Mouse (Mus musculus): ENCODE measurements around the gene Aloxe3.

Aloxe3 gene

DNA sequence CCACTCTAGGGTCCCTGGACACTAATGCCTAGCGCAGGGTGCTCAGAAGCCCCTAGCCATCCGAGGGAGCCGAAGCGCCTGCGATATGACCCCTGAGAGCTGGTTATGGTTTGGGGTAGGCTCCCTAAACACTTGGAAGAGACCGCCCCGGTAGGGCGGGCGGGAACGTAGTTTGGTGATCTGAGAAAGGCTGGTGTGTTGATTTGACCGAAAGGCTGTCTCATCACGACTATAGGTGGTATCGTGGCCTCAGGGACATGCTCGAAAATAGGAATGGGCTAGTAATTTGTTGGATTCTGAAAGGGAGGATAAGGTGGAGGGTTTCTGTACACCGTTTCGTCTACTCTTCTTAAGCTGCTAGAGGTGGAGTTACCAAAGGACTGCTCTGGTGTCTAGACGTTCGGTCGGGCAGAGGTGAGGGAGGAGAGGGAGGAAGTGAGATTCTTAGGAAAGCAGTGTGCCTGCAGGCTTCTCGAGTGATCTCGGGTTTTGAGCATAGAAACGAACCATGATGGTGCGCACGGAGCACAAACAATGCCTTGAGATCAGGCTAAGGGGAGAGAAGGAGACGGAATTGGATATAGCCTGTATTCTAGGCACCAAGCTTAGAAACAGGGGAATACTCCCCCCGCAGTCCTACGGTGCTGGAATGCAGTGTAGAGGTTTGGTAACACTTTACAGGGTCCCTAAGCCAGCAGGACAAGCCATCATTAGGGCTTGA, 30.0 kb upstream of the Aloxe3 start:
- DNase-seq (ENCODE audit: low read depth) = no peak

DNA sequence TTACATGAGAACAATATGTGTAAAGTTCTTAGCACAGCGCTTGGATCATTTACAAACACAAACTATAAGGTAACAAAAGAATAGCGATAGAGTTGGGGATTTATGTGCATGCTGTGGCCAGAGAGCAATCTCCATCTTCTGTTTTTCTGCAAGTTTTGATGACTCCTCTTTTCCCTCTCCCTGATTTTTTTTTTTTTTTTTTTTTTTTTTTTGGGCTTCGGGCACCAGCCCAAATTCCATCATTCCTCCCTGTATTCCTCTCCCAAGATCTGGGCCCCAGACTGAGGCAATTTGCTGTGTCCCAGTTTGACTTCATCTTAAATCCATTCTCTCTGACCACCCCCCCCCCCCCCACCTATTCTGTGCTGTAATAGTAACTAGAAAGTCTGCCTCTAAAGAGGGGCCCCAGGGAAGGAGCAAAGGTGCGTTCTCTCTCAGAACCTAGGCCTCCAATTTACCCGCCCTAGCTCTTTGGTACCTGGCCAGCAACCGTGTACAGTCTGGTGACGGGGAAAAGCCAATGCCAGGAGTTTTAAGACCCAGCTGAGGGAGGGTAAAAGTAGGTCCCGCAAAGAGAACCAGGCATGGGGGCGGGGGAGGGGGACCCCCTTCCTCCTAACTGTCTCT, 29.2 kb upstream of the Aloxe3 start:
- peak; percentile 57 for DNase-seq (ENCODE audit: low read depth)

DNA sequence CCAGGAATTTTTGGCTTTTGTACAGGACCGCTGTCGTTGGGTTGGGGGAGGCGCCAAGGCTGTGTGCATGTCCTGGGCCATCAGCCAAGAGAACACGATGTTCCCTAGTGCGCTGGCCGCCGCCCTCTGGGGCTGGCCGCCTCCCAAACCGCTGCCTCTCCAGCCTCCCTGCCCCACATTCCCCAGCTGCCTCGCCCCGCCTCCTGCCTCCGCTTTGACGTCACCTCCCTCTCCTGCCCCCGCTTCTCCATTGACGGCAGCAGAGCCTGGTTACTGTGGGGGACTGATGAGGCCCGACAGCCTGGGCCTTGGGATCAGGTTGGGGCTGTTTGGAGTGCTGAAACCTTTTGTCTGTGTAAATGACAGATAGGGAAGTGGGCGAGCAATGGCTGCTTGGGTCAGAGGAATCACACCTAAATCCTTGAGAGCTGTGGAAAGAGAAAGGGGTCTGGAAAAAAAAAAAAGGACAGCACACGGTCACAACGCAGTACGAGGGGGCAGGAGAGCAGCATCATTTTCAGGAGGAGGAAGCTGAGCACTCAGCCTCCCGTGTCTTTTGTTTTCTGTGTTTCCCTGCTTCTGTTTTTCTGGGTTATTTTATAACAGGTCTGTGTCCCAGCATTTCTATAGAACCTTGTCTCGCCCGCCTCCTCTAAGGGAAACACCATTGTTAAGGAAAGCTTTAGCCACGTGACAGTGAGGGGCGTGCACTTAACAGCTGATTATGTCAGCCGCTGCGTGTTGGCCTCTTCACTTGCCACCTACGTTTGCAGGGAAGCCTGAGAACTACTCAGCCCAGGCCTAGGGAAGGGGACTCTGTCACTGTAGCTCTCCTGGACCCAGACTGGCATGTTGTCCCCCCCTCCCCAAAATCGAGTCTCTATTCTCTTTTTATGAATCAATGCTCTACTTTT, 28.5 kb upstream of the Aloxe3 start:
- DNase-seq (ENCODE audit: low read depth) = peak; percentile 94

DNA sequence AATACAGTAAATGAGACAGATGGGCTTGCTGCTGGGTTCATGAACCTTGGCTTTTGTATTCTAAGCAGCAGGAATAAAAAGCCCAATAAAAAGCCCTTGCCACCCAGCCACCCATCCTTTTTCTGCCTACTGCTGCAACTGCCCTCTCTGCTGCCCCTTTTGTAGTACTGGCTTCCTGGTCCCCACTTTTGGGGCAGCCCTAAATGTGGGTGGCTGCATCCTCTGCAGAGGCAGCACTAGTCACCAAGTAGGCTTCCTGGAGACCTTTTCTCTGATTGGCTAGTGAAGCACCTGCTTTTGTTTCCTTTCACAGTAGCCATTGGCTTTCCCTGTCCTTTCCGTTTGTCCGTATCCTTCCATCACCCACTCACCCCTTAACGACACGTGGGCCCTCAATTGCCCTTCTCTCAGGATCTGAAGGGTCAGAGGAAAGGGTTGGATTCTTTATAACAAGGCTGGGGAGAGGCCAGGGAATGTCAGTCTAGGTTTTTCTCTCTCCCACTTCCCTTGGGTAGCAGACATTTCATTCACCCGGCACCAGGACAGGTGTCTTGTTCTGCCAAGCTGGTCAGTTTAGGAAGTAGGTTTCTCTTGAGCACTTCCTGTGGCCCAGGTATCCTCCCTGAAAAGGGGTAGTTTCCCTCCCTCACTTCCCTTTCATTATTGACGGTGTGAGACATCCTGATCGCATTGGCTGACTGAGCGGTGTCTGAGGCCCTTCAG, 27.5 kb upstream of the Aloxe3 start:
- no peak for DNase-seq (ENCODE audit: low read depth)

DNA sequence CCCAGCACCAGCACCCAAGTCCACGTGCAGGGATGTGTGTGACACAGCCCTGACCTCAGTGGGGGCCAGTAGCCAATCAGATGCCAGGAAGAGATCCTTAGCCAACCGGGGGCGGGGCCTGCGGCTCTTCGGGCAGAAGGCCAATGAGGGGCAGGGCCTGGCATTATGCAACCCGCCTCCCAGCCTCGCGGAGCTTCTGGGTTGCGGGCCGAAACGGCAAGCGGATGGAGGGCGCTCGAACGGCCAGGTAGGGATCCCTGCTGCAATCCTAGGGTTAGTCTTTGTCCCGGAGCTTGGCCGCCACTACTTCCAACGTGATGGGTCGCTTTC, 27.0 kb upstream of the Aloxe3 start:
- DNase-seq (ENCODE audit: low read depth) = peak; percentile 91

DNA sequence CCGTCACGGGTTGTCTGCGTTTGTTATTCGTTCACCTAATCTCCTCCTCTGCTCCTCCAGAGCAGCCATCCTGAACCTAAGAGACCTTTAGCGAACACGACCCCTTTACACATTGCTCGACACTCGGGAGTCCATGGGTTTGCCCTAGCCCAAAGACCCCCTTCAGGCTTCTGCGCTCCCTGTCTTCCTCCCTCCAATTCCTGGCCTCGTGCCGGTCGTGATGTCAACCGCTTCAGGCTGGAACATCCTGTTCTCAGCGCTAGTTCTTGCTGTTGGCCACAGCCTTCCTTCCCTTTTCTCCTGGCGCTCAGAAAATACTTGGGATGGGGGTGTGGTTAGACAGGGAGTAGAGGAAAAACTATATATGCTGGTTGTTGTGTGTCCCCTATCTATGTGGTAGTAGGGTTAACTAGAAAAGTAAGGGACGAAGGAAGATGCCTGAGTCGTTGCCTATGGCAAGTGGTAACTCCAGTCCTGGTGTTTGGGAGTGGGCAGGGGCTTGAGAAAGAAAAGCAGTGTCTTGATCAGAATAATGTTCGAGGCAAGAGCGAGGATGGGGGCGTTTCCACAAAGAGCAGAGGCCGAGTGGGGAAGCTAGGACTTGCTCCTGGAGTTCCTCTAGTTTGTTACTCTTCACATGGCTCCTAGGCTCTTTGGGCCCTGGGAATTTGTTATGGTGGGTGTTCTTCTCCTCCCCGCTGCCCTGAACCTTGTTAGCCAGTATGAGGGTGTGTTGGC, 26.4 kb upstream of the Aloxe3 start:
- no peak for DNase-seq (ENCODE audit: low read depth)

DNA sequence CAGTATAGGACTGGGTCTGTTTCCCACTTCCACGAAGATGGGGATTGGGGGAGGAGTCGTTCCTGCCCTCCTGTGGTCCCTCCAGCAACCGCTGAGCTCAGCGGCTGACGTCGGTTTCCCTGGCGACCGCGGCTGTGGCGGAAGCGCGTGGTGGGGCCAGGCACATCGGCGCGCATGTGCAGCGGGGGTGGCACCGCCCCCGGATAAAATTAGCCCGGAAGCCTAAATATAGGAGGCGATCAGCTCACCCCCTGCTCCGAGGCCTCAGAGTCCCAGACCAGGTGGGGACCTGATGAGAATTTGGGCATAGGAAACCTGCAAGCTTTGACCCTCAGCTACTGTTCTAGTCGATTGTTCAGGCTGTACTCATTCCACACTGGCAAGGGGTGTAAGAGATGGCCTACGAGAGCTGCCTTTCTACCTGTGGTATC, 25.8 kb upstream of the Aloxe3 start:
- peak; percentile 83 for DNase-seq (ENCODE audit: low read depth)

DNA sequence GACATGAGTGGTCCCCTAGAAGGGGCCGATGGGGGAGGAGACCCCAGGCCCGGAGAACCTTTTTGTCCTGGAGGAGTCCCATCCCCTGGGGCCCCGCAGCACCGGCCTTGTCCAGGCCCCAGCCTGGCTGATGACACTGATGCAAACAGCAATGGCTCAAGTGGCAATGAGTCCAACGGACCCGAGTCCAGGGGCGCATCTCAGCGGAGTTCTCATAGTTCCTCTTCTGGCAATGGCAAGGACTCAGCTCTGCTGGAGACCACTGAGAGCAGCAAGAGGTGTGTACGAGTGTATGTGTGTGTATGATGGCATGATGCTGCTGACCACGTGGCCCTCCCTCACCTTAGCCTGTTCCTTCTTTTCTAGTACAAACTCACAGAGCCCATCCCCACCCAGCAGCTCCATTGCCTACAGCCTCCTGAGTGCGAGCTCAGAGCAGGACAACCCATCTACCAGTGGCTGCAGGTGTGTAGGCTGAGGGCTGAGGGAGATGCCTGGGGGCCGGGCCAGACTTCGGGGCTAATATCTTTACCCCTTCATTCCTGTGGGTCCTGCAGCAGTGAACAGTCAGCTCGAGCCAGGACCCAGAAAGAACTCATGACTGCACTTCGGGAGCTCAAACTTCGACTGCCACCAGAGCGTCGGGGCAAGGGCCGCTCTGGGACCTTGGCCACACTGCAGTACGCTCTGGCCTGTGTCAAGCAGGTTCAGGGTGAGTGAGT, 24.9 kb upstream of the Aloxe3 start:
- DNase-seq (ENCODE audit: low read depth) = no peak

DNA sequence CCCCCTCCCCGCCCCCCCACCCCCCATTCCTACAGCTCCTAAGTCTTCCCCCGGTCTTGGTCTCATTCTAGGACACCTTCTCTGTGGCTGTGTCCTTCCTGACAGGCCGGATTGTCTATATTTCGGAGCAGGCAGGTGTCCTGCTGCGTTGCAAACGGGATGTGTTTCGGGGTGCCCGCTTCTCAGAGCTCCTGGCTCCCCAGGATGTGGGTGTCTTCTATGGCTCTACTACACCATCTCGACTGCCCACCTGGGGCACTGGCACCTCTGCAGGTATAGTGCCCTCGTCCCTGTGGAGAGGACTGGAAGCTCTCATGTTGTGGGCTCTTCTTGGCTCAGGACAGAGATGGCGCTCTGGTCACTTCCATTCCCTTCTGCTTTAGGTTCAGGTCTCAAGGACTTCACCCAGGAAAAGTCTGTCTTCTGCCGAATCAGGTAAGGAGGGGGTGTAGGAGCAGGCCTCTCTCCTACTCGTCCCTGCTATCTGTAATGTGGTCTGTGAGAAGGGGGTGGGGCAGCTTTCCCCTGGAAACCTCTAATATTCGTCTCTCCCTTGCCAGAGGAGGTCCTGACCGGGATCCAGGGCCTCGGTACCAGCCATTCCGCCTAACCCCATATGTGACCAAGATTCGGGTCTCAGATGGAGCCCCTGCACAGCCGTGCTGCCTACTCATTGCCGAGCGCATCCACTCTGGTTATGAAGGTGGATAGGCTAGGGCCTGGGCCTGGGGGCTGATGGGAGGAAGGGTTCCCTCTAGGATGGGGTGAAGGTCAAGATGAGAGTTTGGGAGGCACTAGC, 23.9 kb upstream of the Aloxe3 start:
- DNase-seq (ENCODE audit: low read depth) = no peak

DNA sequence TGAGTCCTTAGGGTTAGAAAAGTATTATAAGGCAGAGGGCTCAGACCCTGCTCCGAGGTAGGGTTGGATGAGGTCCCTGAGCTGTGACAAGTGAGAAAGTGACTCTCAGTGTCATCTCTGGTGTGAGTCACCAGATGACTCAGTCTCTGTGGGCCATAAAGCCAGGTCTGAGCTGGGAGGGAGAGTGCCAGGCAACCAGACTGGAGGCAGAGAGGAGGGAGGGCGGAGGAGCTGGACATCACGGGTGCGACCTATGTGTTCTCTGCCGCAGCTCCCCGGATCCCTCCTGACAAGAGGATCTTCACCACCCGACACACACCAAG, 23.3 kb upstream of the Aloxe3 start:
- DNase-seq (ENCODE audit: low read depth) = no peak

DNA sequence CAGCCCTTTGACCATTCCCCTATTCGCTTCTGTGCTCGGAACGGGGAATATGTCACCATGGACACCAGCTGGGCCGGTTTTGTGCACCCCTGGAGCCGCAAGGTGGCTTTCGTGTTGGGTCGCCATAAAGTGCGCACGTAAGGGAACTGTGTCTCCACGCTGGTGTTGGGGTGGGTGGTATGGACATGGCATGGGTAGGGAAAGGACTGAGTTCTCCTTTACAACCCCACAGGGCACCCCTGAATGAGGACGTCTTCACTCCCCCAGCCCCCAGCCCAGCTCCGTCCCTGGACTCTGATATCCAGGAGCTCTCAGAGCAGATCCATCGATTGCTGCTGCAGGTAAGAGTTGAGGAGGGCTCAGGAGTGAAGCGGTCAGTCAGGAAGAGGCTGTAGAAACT, 22.6 kb upstream of the Aloxe3 start:
- no peak for DNase-seq (ENCODE audit: low read depth)

DNA sequence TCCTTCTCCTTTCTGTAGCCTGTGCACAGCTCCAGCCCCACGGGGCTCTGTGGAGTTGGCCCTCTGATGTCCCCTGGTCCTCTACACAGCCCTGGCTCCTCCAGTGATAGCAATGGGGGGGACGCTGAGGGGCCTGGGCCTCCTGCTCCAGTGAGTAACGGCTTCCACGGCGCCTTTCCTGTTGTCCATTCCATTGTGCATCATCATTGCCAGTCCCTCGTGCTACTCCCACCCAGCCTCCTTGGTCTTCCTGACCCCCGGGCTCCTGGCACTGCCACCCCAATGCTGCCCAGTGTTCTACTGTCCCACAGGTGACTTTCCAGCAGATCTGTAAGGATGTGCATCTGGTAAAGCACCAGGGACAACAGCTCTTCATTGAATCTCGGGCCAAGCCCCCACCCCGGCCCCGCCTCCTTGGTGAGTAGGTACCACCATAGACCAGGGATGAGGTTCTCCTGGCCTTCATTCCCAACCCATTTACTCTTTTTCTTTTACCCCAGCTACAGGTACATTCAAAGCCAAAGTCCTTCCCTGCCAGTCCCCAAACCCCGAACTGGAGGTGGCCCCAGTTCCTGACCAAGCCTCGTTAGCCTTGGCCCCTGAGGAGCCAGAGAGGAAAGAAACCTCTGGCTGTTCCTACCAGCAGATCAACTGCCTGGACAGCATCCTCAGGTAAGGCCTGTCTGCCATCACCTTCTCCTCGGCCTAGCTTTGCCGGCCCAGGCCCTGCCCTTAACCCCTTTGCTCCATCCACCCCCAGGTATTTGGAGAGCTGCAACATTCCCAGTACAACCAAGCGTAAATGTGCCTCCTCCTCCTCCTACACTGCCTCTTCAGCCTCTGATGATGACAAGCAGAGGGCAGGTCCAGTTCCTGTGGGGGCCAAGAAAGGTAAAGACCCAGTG, 21.9 kb upstream of the Aloxe3 start:
- DNase-seq (ENCODE audit: low read depth) = no peak

DNA sequence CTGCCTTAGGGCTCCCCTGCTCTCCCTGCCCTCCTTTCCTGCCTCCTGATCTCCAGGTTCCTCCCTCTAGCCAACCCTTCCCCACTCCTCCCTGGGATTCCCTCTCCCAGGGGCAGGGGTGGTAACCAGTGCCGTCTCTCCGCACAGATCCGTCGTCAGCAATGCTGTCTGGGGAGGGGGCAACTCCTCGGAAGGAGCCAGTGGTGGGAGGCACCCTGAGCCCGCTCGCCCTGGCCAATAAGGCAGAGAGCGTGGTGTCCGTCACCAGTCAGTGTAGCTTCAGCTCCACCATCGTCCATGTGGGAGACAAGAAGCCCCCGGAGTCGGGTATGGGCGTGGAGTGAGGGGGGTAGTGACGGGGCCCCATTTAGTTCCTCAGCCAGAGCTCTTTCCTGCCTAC, 21.2 kb upstream of the Aloxe3 start:
- DNase-seq (ENCODE audit: low read depth) = no peak

DNA sequence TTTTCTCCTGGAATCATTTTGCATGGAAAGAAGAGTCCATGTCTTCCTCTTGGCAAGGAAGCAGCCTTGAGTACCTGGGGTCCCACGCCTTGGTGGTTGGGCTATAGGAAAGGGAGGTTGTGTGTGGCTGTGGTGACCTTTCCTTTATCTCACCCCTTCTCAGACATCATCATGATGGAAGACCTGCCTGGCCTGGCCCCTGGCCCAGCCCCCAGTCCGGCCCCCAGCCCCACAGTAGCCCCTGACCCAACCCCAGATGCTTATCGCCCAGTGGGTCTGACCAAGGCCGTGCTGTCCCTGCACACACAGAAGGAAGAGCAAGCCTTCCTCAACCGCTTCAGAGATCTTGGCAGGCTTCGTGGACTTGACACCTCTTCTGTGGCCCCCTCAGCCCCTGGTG, 20.5 kb upstream of the Aloxe3 start:
- no peak for DNase-seq (ENCODE audit: low read depth)

DNA sequence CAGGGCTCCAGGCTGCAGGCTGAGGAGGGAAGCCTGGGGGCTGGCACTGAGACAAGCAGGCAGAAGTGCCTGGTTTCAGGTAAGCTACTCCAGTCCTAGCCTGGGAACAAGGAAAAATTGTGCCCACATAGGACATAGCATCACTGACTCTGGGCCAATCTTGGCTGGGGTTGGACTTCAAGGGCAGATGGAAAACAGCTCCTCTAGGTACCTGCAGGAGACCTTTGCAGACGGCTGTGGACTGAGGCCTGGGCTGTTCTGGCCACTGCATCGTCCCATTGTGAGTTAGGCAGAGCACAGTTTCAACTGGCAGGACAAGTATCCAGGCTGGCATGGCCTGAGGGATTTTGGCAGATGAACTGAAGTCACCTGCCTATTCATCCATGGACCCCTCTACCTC, 19.9 kb upstream of the Aloxe3 start:
- no peak for DNase-seq (ENCODE audit: low read depth)

DNA sequence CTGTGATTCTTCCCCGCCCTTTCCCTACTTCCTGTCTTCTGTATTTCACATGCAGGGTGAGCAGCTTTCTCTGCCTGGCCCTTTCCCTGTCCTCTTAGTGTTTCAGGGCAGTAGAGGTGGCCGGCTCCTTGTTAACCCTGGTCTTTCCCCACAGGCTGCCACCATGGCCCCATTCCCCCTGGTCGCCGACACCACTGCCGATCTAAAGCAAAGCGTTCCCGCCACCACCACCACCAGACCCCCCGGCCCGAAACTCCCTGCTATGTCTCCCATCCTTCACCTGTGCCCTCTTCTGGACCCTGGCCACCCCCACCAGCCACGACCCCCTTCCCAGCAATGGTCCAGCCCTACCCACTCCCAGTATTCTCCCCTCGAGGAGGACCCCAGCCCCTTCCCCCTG, 19.4 kb upstream of the Aloxe3 start:
- DNase-seq (ENCODE audit: low read depth) = no peak

DNA sequence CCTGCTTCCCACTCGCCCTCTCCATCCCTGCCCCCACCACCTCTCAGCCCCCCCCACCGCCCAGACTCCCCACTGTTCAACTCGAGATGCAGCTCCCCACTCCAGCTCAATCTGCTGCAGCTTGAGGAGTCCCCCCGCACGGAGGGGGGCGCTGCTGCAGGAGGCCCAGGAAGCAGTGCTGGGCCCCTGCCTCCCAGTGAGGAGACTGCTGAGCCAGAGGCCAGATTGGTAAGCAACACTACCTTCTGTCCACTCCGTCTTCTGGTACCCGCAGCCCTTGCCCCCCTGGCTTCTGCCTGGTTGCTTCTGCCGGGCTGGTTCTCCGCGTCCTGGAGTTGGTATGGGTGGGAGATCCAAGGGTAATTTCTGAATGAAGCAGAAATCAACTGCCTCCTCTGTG, 18.9 kb upstream of the Aloxe3 start:
- DNase-seq (ENCODE audit: low read depth) = no peak

DNA sequence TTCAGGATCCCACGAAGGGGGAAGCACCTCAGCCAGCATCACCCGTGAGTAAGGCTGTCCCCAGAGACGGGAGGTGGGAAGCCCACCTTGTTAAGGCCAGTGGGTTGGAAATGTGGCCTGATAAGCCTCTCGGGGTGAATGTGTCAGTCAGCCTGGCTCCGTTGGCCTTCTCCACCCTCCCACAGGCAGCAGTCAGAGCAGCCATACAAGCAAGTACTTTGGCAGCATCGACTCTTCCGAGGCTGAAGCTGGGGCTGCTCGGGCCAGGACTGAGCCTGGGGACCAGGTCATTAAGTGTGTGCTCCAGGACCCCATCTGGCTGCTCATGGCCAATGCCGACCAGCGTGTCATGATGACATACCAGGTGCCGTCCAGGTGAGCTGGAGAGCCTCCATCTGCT, 18.0 kb upstream of the Aloxe3 start:
- no peak for DNase-seq (ENCODE audit: low read depth)

DNA sequence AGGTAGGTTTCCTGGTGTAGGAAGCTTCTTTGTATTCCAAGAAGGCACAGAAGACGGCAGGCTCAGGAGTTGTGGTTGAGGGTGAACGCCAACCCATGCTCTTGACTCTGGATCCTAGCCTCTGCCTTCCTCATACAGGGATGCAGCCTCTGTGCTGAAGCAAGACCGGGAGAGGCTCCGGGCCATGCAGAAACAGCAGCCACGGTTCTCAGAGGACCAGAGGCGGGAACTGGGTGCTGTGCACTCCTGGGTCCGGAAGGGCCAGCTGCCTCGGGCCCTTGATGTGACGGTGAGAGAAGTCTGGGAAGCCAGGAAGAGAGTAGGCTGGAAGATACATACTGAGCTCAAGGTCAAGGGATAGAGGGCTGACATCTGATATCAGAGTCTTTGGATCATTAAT, 17.5 kb upstream of the Aloxe3 start:
- no peak for DNase-seq (ENCODE audit: low read depth)

All from fibroblast of lung, adult 2 months (primary cell).